Mouse (Mus musculus) myocyte (in vitro differentiated cells): ENCODE results near the gene Snx30. TPM values are rescaled to one million over a fixed set of nuclear protein-coding genes. Genes with fewer than 3 reads are reported as not detected.
A peak's percentile ranks its signal among the peaks of the same experiment; 100 is the strongest.

Experiments used
- H3K27me3 ChIP-seq: one replicate; pipeline ENCODE4 v1.6.1; 2011; ENCODE audit not compliant: control insufficient read depth, insufficient read depth, insufficient read length
- H3K36me3 ChIP-seq: one replicate; pipeline ENCODE4 v1.6.1; 2011; ENCODE audit not compliant: control insufficient read depth, insufficient read depth
- H3K4me2 ChIP-seq: one replicate; pipeline ENCODE4 v1.6.1; 2011; ENCODE audit warnings: low read depth, control low read depth
- H3K4me3 ChIP-seq: one replicate; pipeline ENCODE4 v1.5.1; 2011; ENCODE audit warnings: mild to moderate bottlenecking, control low read depth, moderate library complexity
- H3K79me2 ChIP-seq: one replicate; pipeline ENCODE4 v1.6.1; 2011; ENCODE audit not compliant: control insufficient read depth, insufficient read depth
- H3ac ChIP-seq: one replicate; pipeline ENCODE4 v1.6.1; 2011; ENCODE audit not compliant: control insufficient read depth, insufficient read length
- CEBPB ChIP-seq: IDR thresholded peaks from 2 replicates; pipeline ENCODE4 v1.6.1; 2011; ENCODE audit warnings: mild to moderate bottlenecking, moderate library complexity; ENCODE audit not compliant: poor library complexity, insufficient read depth, severe bottlenecking
- E2F4 ChIP-seq: IDR thresholded peaks from one replicate; pipeline ENCODE4 v1.6.1; 2011; ENCODE audit warnings: mild to moderate bottlenecking, control low read depth, moderate library complexity; ENCODE audit not compliant: insufficient read depth
- MAX ChIP-seq: IDR thresholded peaks from one replicate; pipeline ENCODE4 v1.6.1; 2011; ENCODE audit warnings: low read depth, mild to moderate bottlenecking, control low read depth
- MYOD1 ChIP-seq, 3 experiments: IDR thresholded peaks; one replicate each; pipeline ENCODE4 v1.6.1; 2011; ENCODE audit warnings: control low read depth in 2 of 3, low read depth in 2 of 3, mild to moderate bottlenecking in 2 of 3, moderate library complexity in 1 of 3; ENCODE audit not compliant: insufficient read length in 2 of 3, control insufficient read depth in 1 of 3
- MYOG ChIP-seq, 3 experiments: IDR thresholded peaks; one replicate each; pipeline ENCODE4 v1.6.1; 2011; ENCODE audit warnings: control low read depth in 2 of 3, low read depth in 2 of 3, mild to moderate bottlenecking in 2 of 3; ENCODE audit not compliant: insufficient read length in 2 of 3, control insufficient read depth in 1 of 3, insufficient read depth in 1 of 3
- POLR2A ChIP-seq: IDR thresholded peaks from one replicate; pipeline ENCODE4 v1.6.1; 2011; ENCODE audit warnings: low read depth, mild to moderate bottlenecking, control low read depth, moderate library complexity; ENCODE audit not compliant: insufficient read length
- POLR2AphosphoS2 ChIP-seq: IDR thresholded peaks from one replicate; pipeline ENCODE4 v1.6.1; 2011; ENCODE audit warnings: low read depth, control low read depth; ENCODE audit not compliant: insufficient read length
- REST ChIP-seq: IDR thresholded peaks from one replicate; pipeline ENCODE4 v1.6.1; 2011; ENCODE audit warnings: mild to moderate bottlenecking, control low read depth, moderate library complexity; ENCODE audit not compliant: insufficient read depth, insufficient read length
- SRF ChIP-seq: IDR thresholded peaks from one replicate; pipeline ENCODE4 v1.6.1; 2011; ENCODE audit warnings: low read depth; ENCODE audit not compliant: control insufficient read depth, insufficient read length
- TCF12 ChIP-seq: IDR thresholded peaks from one replicate; pipeline ENCODE4 v1.6.1; 2011; ENCODE audit warnings: mild to moderate bottlenecking, control low read depth; ENCODE audit not compliant: poor library complexity, insufficient read depth, severe bottlenecking
- TCF3 ChIP-seq: IDR thresholded peaks from one replicate; pipeline ENCODE4 v1.6.1; 2011; ENCODE audit warnings: low read depth, control low read depth; ENCODE audit not compliant: insufficient read length
- USF1 ChIP-seq: IDR thresholded peaks from one replicate; pipeline ENCODE4 v1.6.1; 2011; ENCODE audit warnings: low read depth, mild to moderate bottlenecking, control low read depth, moderate library complexity
- polyA plus RNA-seq: library from polyadenylated mRNA; unstranded; fragments of >200 nt; fragmentation: generic; extraction: Trizol; gene quantifications from one replicate; pipeline ENCODE4 v1.2.1, GENCODE M21; 2012; ENCODE audit warnings: missing spikeins

Gene Snx30
- polyA plus RNA-seq, 1 experiment: 2.6 TPM

DNA sequence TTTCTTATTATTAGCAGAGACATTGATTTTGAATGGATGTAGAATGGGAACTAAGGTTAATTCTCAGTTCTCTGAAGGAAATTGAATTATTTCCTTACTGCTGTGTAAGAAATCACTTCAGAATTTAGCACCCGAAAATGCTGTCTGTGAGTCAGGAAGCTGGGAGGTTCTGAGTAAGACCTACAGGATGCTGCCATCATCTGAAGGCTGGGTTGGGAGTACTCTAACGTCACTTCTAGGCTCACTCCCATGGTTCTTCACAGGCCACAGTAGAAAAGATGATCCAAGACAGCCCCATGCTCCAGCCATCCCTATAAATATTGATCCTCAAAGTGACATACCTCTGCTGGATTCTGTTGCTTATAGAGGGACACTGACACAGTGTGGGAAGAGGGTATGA is 1.9 kb downstream of the Snx30 start:
- Histone ChIP-seq H3ac (no peak overlapping the region), H3K36me3 (no peaks in the 10 kb centered on the region), H3K79me2 (peaks cover 25% of the 10 kb centered on the region), H3K4me3 (peak overlapping the region; percentile 65), H3K27me3 (no peaks in the 10 kb centered on the region), H3K4me2 (peak overlapping the region; percentile 80)
- TF ChIP-seq REST (no peak), MYOD1 (IDR thresholded peaks at IDR 0.05; ENCODE audit: control insufficient read depth in 1 of 3, insufficient read length in 2 of 3, low read depth in 2 of 3) (no peak), TCF3 (no peak), TCF12 (no peak), E2F4 (no peak), POLR2AphosphoS2 (no peak), CEBPB (no peak), MYOG (IDR thresholded peaks at IDR 0.05; ENCODE audit: control insufficient read depth in 1 of 3, insufficient read depth in 1 of 3, insufficient read length in 2 of 3, low read depth in 2 of 3) (no peak), MAX (no peak), USF1 (no peak), POLR2A (no peak), SRF (no peak)

DNA sequence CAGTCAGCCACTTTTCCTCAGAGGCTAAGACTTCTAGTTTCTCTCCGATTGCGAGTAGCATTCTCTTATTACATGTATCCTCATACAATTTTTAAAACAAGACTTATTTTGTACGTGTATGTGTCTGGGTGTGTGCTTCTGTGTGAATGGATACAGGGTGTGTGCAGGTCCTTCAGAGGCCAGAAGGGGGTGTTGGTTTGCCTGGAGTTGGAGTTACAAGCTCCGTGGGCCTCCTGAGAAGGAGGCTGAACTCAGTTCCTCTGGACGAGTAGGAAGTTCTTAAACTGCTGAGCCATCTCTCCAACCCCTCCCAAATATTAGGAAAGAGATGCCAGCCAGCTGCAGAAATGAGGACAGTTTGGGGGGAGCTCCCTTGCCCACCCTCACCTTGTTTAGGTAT is 2.8 kb downstream of the Snx30 start:
- Histone ChIP-seq H3K79me2 (peaks cover 29% of the 10 kb centered on the region), H3ac (no peak overlapping the region), H3K4me2 (no peak overlapping the region), H3K4me3 (no peak overlapping the region), H3K36me3 (no peaks in the 10 kb centered on the region), H3K27me3 (no peaks in the 10 kb centered on the region)
- TF ChIP-seq USF1 (no peak), E2F4 (no peak), CEBPB (no peak), MYOG (IDR thresholded peaks at IDR 0.05; ENCODE audit: control insufficient read depth in 1 of 3, insufficient read depth in 1 of 3, insufficient read length in 2 of 3, low read depth in 2 of 3) (no peak), POLR2A (no peak), REST (no peak), TCF3 (no peak), MYOD1 (IDR thresholded peaks at IDR 0.05; ENCODE audit: control insufficient read depth in 1 of 3, insufficient read length in 2 of 3, low read depth in 2 of 3) (no peak), TCF12 (no peak), POLR2AphosphoS2 (no peak), MAX (no peak), SRF (no peak)

GRCm38 (mm10) chr4:59814094-59814493 is 8.5 kb downstream of the Snx30 start:
- Histone ChIP-seq H3K4me2 (no peak overlapping the region), H3K27me3 (no peaks in the 10 kb centered on the region), H3K4me3 (no peak overlapping the region), H3K36me3 (no peaks in the 10 kb centered on the region), H3K79me2 (peaks cover 10% of the 10 kb centered on the region), H3ac (no peak overlapping the region)
- TF ChIP-seq TCF3 (no peak), MAX (no peak), SRF (no peak), MYOG (IDR thresholded peaks at IDR 0.05; ENCODE audit: control insufficient read depth in 1 of 3, insufficient read depth in 1 of 3, insufficient read length in 2 of 3, low read depth in 2 of 3) (no peak), POLR2A (no peak), POLR2AphosphoS2 (no peak), E2F4 (no peak), USF1 (no peak), MYOD1 (IDR thresholded peaks at IDR 0.05; ENCODE audit: control insufficient read depth in 1 of 3, insufficient read length in 2 of 3, low read depth in 2 of 3) (no peak), CEBPB (no peak), REST (no peak), TCF12 (no peak)

GRCm38 (mm10) chr4:59815121-59815810 is 9.6 kb downstream of the Snx30 start:
- Histone ChIP-seq H3K4me3 (no peak overlapping the region), H3K36me3 (no peaks in the 10 kb centered on the region), H3K27me3 (no peaks in the 10 kb centered on the region), H3K79me2 (peaks cover 7% of the 10 kb centered on the region), H3K4me2 (no peak overlapping the region), H3ac (no peak overlapping the region)
- no peak for TF ChIP-seq POLR2A
- TF ChIP-seq MYOD1 (IDR thresholded peaks at IDR 0.05; ENCODE audit: control insufficient read depth in 1 of 3, insufficient read length in 2 of 3, low read depth in 2 of 3): no peak
- TF ChIP-seq MYOG (IDR thresholded peaks at IDR 0.05; ENCODE audit: control insufficient read depth in 1 of 3, insufficient read depth in 1 of 3, insufficient read length in 2 of 3, low read depth in 2 of 3): no peak
- no peak for TF ChIP-seq TCF3
- no peak for TF ChIP-seq POLR2AphosphoS2
- no peak for TF ChIP-seq MAX
- TF ChIP-seq SRF: no peak
- no peak for TF ChIP-seq CEBPB
- no peak for TF ChIP-seq REST
- TF ChIP-seq E2F4: no peak
- TF ChIP-seq USF1: no peak
- TF ChIP-seq TCF12: no peak
